Mouse (Mus musculus): ENCODE measurements at regions not wholly inside any gene's neighbourhood (a gene's known extent, or its start where the extent isn't known, plus 50 kb on each side); places are given as distances from the start of the nearest gene placed in this dataset.

DNA sequence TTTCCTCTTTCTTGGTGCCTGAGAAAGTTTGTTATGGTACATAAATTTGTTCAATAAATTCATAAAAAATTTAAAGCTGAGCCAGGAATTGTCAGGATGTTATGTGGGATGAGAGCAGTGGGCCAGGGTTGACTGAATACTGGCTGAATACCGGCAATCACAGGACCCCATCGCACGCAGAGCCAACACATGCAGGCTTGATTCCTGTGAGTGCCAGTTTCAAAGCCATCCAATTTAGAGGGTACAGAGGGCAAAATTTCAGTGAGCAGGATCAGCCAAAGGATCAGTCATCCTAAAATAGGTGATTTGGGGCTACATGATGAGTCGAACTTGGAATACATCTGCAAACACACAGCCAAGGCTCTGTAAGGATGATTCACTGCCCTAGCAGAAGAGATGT, 583.6 kb upstream of the Nectin3 start:
- no peak for DNase-seq (ENCODE audit: low spot score in 2 of 2)

DNA sequence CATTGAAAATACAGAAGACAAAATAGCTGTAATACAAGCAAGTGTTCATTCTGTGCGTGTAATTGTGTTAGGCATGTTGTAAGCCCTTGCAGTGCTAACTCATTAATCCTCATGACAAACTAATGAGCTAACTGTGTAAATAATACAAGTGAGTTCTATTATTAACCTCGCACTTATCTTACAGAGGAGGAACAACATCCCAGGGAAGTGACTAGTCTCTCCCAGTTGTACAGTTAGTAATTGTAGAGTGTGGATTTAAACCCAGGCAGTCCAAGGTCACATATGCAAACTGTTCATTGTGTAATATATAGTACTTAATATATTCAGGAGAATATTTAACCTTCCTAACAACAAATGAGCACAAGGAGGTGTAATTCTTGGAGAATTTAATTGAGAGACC, 582.0 kb upstream of the Nectin3 start:
- no peak for DNase-seq (ENCODE audit: low spot score in 2 of 2)

DNA sequence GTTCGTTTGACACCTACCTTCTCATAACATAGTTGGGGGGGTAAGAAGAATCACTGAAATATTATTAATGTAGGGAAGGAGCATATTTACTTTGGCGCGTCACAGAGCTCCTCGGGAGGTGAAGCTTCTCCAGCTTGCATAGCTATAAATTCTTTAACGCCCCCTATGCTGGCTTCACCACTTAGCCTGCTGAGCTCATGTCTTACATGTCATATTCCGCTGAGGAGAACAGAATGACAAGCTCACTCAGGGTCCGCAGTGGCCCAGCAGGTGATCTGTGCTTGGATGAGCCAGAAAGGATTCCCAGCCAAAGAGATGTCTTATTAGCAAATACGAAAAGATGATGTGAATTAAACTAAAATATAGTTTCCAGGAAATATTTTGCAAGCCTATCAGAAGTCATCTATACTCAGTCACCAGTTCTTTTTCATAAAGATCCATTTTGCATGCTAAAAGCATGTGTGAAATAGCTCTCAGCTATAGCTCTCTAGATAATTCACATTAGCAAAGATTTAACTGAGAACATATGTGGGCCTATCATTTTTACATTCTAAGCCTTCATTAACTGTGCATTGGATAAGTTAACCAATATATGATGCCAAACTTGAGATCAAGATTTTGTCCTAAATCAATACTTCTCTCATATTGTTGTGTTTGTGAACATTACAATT, 561.1 kb upstream of the Nectin3 start:
- DNase-seq (ENCODE audit: low spot score in 2 of 2) = no peak

DNA sequence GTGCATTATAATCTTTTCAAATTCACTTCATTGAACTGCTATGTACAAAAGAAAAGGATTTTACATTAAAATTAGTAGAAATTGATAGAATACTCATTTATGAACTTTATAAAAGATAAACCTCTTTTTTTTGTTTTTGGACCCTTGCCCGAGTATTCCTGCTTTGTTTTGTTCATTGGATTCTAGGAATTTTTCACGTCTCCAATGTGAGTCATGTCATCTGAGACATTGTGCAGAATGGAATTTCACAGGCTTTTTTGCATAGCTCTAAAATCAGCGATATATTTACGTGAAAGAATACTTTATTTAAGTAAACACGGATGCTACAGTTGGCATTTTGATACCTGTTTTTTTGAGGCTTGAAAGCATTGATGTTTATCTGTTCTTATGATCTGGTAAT, 560.5 kb upstream of the Nectin3 start:
- DNase-seq (ENCODE audit: low spot score in 2 of 2) = no peak

DNA sequence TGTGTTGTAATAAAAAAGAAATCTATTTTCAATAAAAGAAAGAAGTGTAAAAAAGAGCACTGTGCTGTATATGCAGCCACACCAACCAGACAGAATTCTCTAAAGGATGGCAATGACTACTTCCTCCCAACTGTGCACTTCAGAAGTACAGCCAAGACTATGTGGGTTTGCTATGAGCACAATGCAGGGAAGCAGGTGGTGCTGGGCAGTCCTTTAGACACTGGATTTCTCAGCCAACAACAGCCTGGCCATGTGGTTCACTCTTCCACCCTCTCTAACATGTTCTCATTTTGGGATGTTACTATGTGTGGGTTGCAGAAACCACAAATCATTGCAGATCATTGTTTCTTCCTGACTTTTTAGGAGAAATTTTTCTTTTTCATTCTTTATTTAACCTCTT, 527.6 kb upstream of the Nectin3 start:
- DNase-seq (ENCODE audit: low spot score in 2 of 2) = peak; percentile 54 to 68

DNA sequence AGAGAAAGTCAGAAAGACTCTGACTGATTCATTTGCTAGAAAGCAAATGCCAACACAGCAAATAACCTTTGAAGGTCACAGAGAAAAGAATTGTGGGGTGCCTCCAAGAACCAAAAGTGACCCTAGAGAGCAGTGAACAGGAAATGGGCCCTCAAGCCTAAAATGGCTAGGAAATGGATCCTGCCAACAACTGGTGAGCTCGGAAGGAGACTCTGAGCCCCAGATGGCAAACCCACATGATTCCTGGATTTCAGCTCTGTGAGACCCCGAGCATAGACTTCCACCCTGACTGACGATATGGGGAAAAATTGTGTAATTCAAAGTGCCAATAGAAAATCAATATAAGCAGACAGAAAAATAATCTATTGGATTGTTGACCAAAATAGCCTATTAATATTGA, 519.2 kb upstream of the Nectin3 start:
- no peak for DNase-seq (ENCODE audit: low spot score in 2 of 2)

DNA sequence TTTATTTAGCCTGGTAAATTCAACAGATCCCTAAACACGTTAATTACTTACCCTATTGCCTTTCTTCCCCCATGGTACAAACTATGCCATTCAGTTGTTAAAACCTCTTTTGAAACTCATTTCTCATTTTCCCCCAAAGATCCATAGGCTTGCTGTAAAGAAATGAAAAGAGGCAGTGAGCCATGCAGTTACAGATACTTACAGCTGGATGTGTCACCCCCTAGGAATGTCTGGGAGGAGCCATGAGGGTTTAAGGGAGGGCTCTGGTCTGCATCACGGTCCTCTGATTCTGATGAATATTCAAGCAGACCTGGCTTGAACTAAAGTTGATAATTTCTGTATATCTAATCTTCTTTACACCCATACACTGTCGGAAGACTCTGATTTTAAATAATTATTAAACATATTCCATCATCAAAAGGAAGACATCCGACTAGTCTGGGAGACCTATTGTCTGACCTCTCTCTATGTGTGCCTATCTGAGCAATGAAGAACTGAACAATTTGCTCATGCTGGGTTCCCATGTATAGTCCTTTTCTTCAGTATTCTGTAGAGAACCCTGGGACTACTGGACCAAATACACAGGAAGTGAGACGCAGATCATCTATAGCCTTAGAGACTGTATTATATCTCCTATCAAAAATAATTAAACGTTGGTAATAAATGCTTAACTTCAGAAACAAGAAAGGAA, 484.7 kb upstream of the Nectin3 start:
- DNase-seq (ENCODE audit: low spot score in 2 of 2) = no peak

DNA sequence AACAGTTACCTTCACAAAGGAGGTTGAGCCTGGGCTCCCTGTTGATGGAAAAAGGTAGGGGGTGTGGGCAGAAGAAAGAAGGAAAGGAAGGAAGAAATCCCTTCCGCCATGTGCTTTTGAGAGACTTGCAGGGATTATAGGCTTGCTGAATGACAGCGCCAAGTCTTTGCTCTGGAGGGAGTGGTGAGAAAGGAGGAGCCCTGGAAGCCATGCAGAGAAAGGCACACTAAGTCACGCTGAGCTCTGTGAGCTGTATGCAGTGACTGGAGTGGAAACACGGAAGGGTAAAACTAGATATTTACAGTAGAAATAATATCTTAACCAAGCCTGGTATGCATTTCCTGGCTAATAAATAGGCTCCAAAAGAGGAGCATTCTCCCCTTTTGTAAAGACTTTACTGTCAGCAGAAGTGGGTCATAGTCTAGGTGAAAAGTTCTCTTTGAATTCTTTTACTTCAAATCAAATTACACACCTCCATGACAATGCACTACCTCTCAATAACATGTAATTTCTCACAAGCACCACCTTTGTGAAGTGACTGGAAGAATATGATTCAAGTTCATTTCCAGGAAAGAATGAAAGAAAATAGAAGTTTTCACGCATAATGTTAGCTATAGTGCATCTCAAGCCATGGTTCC, 484.1 kb upstream of the Nectin3 start:
- no peak for DNase-seq (ENCODE audit: low spot score in 2 of 2)

DNA sequence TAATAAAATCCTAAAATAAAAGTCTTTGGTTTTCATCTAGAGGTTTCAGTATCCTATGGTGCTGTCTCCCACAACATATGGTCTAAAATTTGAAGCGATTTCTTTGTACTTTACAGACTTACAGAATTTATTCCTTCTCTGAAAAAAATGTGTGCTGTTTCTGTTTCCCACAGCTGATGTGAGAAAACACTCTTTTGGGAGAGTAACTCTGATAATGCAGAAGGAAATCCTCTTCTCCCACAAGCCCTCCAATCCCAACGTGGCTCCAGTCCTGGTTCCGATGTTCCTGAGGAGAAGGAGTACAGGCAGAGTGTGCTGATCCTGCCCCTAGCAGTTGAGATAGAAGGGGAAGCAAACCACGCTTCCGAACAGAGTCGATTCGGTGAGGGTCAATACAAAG, 467.4 kb upstream of the Nectin3 start:
- DNase-seq (ENCODE audit: low spot score in 2 of 2) = peak; percentile 9

DNA sequence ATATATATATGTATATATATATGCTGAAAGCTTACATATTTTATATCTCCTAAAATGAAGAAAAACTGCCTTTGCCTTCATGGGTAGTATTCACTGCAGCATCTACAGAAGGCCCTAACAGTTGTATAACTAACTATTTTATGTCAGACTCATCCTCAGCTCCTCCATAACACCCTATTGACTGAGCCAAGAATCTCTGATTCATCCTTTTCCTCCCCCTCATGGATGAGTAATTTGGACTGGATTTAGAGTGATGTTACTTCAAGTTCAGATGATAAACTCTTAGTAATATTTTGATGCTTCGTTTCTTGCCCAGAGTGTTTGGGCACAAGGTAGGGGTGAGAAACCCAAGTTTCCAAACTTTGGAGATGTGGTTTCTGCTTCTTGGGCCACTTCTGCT, 458.7 kb upstream of the Nectin3 start:
- peak; percentile 17 to 19 for DNase-seq (ENCODE audit: low spot score in 2 of 2)

DNA sequence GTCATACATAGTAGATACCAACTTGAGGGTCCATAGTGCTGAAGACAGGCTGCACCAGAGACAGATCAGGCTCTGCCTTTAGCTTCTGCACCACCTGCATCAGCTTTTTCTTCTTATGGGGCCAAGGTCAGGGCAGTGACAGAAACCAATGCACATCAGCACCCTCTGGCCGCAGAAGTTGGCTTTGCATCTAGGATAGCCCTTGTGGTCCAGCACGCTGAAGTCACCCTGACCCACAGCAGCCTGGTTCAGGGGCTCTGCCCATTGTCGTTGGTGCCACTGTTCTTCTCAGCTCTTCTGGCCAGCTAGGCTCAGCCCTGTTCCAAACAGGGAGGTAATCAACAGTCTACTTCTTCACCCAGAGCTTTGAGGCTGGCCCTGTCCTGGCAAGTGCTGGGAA, 427.7 kb upstream of the Nectin3 start:
- DNase-seq (ENCODE audit: low spot score in 2 of 2) = no peak

DNA sequence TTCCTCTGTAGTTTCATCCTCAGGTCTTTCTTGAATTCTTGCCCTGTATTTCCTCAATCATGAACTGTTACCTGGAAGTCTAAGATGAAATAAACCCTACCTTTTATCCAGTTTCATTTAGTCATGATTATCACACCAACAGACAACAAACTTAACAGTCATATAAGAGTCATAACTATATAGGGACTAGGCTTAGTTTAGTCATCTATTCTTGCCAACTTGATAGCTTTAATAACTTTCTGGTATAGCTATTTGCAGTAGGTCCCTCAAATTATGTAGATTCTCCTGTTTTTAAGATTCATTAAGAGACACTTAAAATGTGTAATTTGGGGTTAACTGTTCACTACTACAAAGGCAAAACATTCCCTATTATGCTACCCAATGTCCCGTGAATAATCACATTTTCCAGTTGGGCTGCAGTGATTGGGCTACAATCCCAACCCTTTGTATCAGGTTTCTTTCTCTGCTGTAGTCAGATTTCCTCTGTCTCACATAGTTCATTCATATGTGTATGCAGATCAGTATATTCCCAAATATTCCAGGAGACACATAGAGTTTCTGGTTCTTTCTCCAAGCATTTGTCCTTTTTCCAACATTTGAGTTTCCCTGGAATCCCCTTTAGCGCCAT, 396.4 kb upstream of the Nectin3 start:
- DNase-seq (ENCODE audit: low spot score in 2 of 2) = no peak

DNA sequence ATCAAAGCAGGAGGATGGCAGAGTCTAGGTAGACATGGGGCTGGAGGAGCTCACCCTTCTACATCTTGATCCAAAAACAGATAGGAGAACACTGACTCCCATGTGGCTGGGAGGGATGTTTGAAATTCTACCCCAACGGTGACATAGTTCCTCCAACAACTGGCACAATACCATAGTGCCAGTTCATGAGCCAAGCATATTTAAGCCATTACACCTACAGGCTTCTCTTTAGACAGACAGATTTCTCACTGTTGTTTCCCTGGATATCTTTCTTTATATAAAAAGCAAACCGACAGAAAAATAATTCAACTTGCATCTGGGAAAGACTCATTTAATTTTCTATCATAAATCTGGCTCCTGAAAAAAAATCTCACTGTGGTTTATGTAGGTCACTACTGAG, 380.4 kb upstream of the Nectin3 start:
- DNase-seq (ENCODE audit: low spot score in 2 of 2) = peak in 1 of 2 experiments; percentile 9

DNA sequence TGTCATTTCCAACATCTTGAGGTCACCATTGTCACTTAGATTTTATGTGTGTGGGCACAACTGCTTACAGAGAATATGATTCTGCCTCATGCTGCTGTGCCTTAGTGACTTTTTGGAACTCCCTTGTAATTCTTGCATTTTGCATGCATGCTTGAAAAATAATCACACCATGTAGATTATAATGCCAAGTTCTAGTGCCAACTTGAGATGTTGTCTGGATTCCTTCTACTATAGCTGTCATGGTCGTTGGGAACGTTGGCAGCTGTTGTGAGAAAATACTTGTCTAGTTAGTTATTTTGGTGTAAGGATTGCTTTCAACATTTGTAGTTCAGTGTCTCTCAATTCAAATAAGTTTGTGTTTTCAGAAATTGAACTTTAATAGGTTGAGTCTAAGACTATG, 365.6 kb upstream of the Nectin3 start:
- DNase-seq (ENCODE audit: low spot score in 2 of 2) = no peak

DNA sequence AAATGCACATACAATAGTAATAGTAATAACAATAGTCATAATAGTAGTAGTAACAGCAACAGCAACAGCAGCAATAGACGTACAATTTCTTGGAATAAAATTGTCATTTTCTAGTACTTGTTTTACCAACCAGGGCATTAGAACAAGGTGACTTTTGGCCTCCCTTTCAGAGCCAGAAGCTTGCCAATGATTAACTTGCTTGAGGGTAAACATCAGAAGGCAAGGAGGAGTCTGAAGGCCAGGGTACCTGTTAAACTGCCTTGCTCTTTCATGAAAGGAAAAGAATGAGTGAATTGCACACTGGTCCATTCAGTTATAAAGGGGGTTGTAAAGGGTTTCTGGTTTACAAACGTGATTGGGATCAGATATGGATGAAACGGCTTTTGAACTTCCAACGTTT, 351.2 kb upstream of the Nectin3 start:
- no peak for DNase-seq (ENCODE audit: low spot score in 2 of 2)

DNA sequence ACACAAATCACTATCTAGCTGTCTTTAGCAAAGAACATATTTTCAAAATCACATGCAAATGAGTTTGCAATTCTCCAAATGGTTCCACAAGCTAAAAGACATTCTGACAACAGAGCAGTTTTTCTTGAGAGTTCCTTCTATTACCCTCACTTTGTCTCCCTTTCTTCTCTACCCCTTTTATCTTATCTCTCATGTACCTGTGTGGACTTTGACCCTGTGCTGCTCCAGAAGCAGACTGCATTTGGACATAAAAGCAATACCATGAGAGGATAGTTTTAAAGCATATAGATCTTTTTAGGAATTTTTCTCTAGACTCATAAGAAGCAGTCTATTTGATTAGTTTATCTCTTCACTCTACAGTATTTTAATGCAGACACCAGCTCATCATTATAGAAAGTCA, 350.4 kb upstream of the Nectin3 start:
- no peak for DNase-seq (ENCODE audit: low spot score in 2 of 2)

DNA sequence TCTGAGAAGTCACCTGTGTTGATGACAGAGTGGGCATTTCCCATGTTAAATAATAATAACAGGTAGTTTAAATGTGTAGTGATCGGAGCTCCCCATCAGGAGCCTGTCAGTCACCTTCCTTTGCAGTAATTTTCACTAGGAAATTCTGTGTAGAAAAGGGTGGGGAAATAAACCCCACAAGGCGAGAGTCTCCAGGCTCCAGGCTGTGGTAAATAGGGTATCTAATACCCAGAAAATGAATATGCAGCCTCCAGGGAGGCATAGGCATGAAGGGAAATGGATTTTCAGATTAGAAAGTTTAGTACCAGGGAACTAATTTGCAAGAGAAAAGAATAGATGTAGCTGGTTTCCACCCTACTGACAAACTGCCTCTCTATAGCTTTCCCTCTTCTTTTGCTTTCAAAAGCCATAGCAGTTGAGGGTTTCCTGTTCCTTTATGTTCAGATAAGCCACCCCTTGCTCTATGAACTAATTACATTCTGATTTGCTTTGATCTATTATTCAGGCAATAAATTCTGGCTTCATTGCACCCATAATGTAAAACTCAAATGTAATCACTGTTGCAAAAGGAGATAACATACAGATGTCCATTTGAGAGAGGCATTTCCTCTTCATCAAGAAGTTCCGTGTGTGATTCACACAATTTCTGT, 349.5 kb upstream of the Nectin3 start:
- DNase-seq (ENCODE audit: low spot score in 2 of 2) = no peak

DNA sequence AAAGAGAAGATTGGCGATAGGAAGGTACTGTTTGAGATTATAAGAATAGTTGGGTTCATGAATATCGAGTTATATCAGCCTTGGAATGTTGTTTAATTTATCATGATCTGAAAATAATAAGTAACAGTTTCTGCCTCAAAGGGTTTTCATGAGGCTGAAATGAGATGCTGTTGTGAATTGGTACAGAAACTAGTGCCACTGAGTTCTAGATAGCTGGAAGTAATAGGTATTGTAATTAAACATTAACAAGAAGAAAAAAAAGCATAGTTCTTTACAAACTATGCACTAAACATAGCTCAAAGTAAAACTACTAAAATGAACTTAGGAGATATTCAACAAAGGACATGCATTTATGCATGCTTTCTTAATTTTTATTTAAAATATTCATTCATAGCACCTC, 342.9 kb upstream of the Nectin3 start:
- DNase-seq (ENCODE audit: low spot score in 2 of 2) = no peak

DNA sequence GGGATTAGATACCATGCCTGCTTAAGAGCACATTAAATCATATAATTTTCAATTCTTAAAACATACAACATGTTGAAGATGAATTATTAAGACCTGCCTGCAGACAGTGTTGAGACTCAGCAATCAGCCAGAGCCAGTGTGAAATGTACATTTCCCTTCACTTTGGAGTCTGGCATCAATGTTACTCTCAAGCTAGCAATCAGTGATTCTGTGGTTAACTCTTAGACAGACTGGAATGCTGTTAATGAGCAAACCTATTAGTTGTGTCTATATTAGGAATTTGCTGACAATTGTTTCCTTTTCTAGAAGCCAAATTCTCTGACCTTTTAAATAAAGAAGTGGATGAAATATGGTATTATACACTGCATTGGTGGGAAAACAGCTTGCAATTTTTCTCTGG, 342.4 kb upstream of the Nectin3 start:
- no peak for DNase-seq (ENCODE audit: low spot score in 2 of 2)

DNA sequence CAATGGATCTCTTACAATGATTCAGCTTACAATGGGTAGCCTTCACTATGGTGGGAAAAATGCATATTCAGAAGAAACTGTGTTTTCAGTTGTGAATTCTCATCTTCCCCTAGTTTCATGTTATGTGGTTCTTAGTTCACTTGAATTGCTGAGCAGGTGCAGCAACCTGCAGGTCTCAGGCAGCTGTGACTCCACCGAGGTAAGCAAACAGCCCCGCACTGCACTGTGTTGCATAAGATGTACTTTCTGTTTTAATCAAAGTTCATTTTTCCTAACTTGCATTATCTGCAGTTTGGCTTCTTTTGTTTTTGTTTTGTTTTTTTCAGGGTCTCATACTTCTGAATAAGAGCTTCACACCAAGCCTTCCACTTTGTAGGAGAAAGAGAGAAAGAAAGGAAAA, 326.8 kb upstream of the Nectin3 start:
- DNase-seq (ENCODE audit: low spot score in 2 of 2) = no peak

DNA sequence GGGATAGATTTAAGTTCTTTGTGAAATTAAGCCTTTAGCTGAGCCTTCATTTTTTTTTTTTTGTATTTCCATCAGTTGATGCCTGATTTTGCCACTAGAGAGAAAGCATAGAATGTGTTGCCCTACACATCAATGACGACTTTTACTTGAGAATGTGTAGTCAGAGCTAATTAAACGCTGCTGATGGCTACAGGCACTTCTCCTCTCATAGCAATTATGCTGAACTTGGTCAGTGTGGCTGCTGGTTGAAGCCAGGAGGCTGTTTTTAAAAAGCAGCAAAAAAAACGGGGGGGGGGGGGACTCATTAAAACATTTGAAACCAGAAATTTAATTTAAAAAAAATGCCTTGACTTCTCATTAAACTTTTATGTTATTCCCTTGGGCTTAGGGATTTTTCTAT, 324.4 kb upstream of the Nectin3 start:
- DNase-seq (ENCODE audit: low spot score in 2 of 2) = no peak

DNA sequence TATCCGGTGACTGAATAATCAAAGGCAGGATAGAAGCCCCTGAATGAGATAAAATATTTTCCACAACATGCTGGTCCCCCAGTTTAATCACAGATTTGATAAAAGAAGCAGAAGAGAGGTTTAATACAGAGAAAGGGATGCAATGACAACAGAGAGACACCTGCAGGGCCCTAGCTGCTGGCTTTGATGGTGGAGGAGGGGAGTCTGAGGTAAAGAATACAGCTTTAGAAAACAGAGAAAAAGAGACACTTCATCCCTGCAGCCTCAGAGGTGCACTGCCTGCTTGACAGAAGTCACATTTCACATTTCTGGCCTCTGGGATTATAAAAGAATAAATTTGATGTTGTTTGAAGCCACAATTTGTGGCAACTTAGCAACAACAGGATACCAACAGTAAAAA, 319.9 kb upstream of the Nectin3 start:
- DNase-seq (ENCODE audit: low spot score in 2 of 2) = no peak
